In genomic region chr3:30118594-30119297, GRCm38 (mm10) we compare ENCODE assay signal across 14 mouse cellular contexts.
"Had no signal": no experiment of that assay in that cellular context is flagged by ENCODE, and none has a peak within 500 bp of the region (broad histone marks: within the 10 kb centered on the region; RNA-seq: fewer than 3 reads in every experiment).

No protein-coding gene starts in this region.

- H3K4me2 ChIP-seq: kidney, embryonic 15.5 days; limb, embryonic 15.5 days; liver, embryonic 13.5 days; neural tube, embryonic 15.5 days had no signal

- H3K36me3 ChIP-seq: kidney, embryonic 15.5 days; limb, embryonic 15.5 days; liver, embryonic 13.5 days; midbrain, embryonic 10.5 days; neural tube, embryonic 15.5 days had no signal

- DNase-seq: kidney, adult 2 months; kidney, postnatal 14 days; left cerebral cortex, postnatal 4 days; liver, embryonic 13.5 days; liver, postnatal 0 days; midbrain, embryonic 14.5 days; thymus, postnatal 14 days had no signal

- H3K4me1 ChIP-seq: kidney, embryonic 15.5 days; limb, embryonic 15.5 days; liver, embryonic 13.5 days; midbrain, embryonic 10.5 days; neural tube, embryonic 15.5 days had no signal

- H3K9me3 ChIP-seq: kidney, embryonic 15.5 days; limb, embryonic 15.5 days; liver, embryonic 13.5 days; midbrain, embryonic 10.5 days; neural tube, embryonic 15.5 days had no signal

- H3K27me3 ChIP-seq: kidney, embryonic 15.5 days; limb, embryonic 15.5 days; liver, embryonic 13.5 days; neural tube, embryonic 15.5 days had no signal

- H3K4me3 ChIP-seq: kidney, embryonic 15.5 days; limb, embryonic 15.5 days; liver, embryonic 13.5 days; midbrain, embryonic 10.5 days; myocyte; neural tube, embryonic 15.5 days had no signal

- H3K9ac ChIP-seq: kidney, embryonic 15.5 days; limb, embryonic 15.5 days; liver, embryonic 13.5 days; liver, postnatal 0 days; neural tube, embryonic 15.5 days had no signal

- H3K27ac ChIP-seq: kidney, embryonic 15.5 days; limb, embryonic 15.5 days; liver, embryonic 13.5 days; midbrain, embryonic 10.5 days; neural tube, embryonic 15.5 days; stomach, postnatal 0 days had no signal

- ATAC-seq: intestine, embryonic 16.5 days; liver, postnatal 0 days had no signal
